Mouse (Mus musculus): ENCODE measurements around the gene E2f3. TPM values are rescaled to one million over a fixed set of nuclear protein-coding genes. Genes with fewer than 3 reads are reported as not detected.
A peak's percentile ranks its signal among the peaks of the same experiment; 100 is the strongest.

E2f3 gene
- total and polyA plus RNA-seq, 2 experiments from 2014 or later, result 3.5 to 12.4 TPM

- no peaks in the 10 kb centered on the region for H3K4me1 ChIP-seq (ENCODE audit: insufficient read depth, low read length)
- H3K27ac ChIP-seq, result no peak overlapping the region
- 65% methylated on average over 7 of the region's 7 CpGs for WGBS
- H3K27me3 ChIP-seq (ENCODE audit: insufficient read depth, low read length), result no peaks in the 10 kb centered on the region
- H3K4me2 ChIP-seq (ENCODE audit: low read depth, low read length), result no peak overlapping the region
- TF ChIP-seq CTCF (IDR thresholded peaks at IDR 0.05; ENCODE audit: low read depth), result no peak
- ATAC-seq (no peak), DNase-seq (ENCODE audit: low spot score) (no peak)
- no peak overlapping the region for H3K4me3 ChIP-seq (ENCODE audit: low read length)
- H3K9me3 ChIP-seq (ENCODE audit: low read length), result no peaks in the 10 kb centered on the region
- no peak overlapping the region for H3K9ac ChIP-seq (replicated peaks; ENCODE audit: low read length)
- H3K36me3 ChIP-seq (ENCODE audit: insufficient read depth, low read length), result no peaks in the 10 kb centered on the region
Observed at GRCm38 (mm10) chr13:30017611-30018010, 31.7 kb upstream of the E2f3 start.

DNA sequence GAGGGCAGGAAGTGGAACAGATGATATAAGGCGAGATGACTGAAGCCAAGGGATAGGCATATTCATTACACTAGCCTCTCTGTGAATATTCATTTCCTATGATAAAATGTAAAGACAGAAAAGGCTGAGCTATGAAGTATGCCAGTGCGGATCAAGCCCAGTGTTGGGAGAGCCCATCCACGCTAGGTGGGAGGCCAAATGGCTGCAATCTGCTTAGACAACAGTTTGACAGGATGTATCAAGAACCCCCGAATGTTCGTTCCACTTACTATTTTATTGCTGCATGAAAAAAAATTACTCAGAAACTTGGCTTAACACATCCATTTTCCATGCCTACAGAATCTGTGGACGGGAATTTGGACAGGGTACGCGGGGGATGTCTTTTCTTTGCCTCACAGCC, 28.7 kb upstream of the E2f3 start:
- Histone ChIP-seq H3K4me2 (ENCODE audit: low read depth, low read length) (no peak overlapping the region), H3K4me1 (ENCODE audit: insufficient read depth, low read length) (no peaks in the 10 kb centered on the region), H3K27ac (no peak overlapping the region), H3K36me3 (ENCODE audit: insufficient read depth, low read length) (no peaks in the 10 kb centered on the region), H3K9me3 (ENCODE audit: low read length) (no peaks in the 10 kb centered on the region), H3K9ac (replicated peaks; ENCODE audit: low read length) (no peak overlapping the region), H3K4me3 (ENCODE audit: low read length) (no peak overlapping the region), H3K27me3 (ENCODE audit: insufficient read depth, low read length) (no peaks in the 10 kb centered on the region)
- TF ChIP-seq CTCF (IDR thresholded peaks at IDR 0.05; ENCODE audit: low read depth), result no peak
- ATAC-seq (no peak), DNase-seq (ENCODE audit: low spot score) (no peak)
- WGBS, result 89% methylated on average over 8 of the region's 8 CpGs

DNA sequence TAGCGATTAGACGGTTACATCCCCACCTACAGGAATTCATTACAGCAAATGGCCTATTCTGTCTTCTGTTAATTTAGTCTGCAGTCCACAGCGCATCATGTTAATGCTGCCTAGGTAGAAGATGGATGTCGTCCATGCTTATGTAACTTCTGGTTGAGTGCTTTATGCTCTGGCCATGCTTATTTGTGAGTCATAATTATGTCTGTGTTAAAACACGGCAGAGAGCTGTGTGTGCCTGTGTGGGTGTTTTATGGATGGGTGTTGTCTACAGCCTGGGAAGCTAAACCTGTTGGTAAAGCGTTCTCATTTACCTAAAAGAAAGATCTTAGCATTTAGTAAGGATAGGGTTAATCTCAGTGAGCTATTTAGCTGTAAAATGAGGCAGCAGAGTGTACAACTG, 26.4 kb upstream of the E2f3 start:
- no peak for ATAC-seq

GRCm38 (mm10) chr13:30008738-30009137, 22.9 kb upstream of the E2f3 start:
- no peak overlapping the region for H3K9ac ChIP-seq (replicated peaks; ENCODE audit: low read length)
- ATAC-seq, result no peak
- no peak overlapping the region for H3K4me3 ChIP-seq (ENCODE audit: low read length)
- DNase-seq (ENCODE audit: low spot score), result no peak
- no peak overlapping the region for H3K4me2 ChIP-seq (ENCODE audit: low read depth, low read length)
- H3K36me3 ChIP-seq (ENCODE audit: insufficient read depth, low read length), result no peaks in the 10 kb centered on the region
- TF ChIP-seq CTCF (IDR thresholded peaks at IDR 0.05; ENCODE audit: low read depth), result no peak
- H3K4me1 ChIP-seq (ENCODE audit: insufficient read depth, low read length), result no peaks in the 10 kb centered on the region
- H3K27ac ChIP-seq, result no peak overlapping the region
- H3K27me3 ChIP-seq (ENCODE audit: insufficient read depth, low read length), result no peaks in the 10 kb centered on the region
- no peaks in the 10 kb centered on the region for H3K9me3 ChIP-seq (ENCODE audit: low read length)
- 84% methylated on average over 3 of the region's 3 CpGs for WGBS

More for the DNA sequence above, 26.4 kb upstream of the E2f3 start:
- no peak for TF ChIP-seq CTCF (IDR thresholded peaks at IDR 0.05; ENCODE audit: low read depth)
- Histone ChIP-seq H3K27ac (no peak overlapping the region), H3K4me3 (ENCODE audit: low read length) (no peak overlapping the region), H3K36me3 (ENCODE audit: insufficient read depth, low read length) (no peaks in the 10 kb centered on the region), H3K4me2 (ENCODE audit: low read depth, low read length) (no peak overlapping the region), H3K4me1 (ENCODE audit: insufficient read depth, low read length) (no peaks in the 10 kb centered on the region), H3K9me3 (ENCODE audit: low read length) (no peaks in the 10 kb centered on the region), H3K9ac (replicated peaks; ENCODE audit: low read length) (no peak overlapping the region), H3K27me3 (ENCODE audit: insufficient read depth, low read length) (no peaks in the 10 kb centered on the region)
- WGBS, result 81% methylated on average over 6 of the region's 6 CpGs
- DNase-seq (ENCODE audit: low spot score), result no peak

- Histone ChIP-seq H3K4me1 (ENCODE audit: insufficient read depth, low read length) (peaks cover 4% of the 10 kb centered on the region; the same call in 1 of the 2 replicates), H3K27ac (no peak overlapping the region), H3K36me3 (ENCODE audit: insufficient read depth, low read length) (no peaks in the 10 kb centered on the region), H3K27me3 (ENCODE audit: insufficient read depth, low read length) (no peaks in the 10 kb centered on the region), H3K9ac (replicated peaks; ENCODE audit: low read length) (no peak overlapping the region), H3K4me3 (ENCODE audit: low read length) (no peak overlapping the region), H3K4me2 (ENCODE audit: low read depth, low read length) (no peak overlapping the region), H3K9me3 (ENCODE audit: low read length) (no peaks in the 10 kb centered on the region)
- DNase-seq (ENCODE audit: low spot score), result no peak
- whole genome bisulfite sequencing, result 94% methylated on average over 3 of the region's 3 CpGs
- no peak for TF ChIP-seq CTCF (IDR thresholded peaks at IDR 0.05; ENCODE audit: low read depth)
- ATAC-seq, result no peak
Observed at GRCm38 (mm10) chr13:30005422-30005821, 19.6 kb upstream of the E2f3 start.

DNA sequence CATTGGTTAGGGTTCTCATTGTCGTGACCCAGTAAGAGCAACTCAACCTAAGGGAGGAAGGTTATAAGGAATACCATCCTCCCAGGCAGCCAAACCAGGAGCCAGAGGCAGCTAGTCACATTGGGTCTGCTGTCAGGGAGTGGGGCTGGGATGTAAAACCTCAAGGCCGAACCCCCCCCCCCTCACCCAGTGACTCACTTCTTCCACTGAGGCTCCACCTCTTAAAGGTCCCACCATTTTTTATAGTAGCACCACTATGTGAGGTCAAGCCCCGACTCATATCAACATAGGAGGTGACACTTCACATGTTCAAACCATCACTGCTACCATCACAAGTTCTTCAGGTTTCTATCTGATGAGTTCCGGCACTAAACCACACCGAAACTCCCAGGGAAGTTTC, 19.0 kb upstream of the E2f3 start:
- TF ChIP-seq CTCF (IDR thresholded peaks at IDR 0.05; ENCODE audit: low read depth), result no peak
- H3K9me3 ChIP-seq (ENCODE audit: low read length), result no peaks in the 10 kb centered on the region
- H3K4me1 ChIP-seq (ENCODE audit: insufficient read depth, low read length), result peaks cover 4% of the 10 kb centered on the region; the same call in 1 of the 2 replicates
- H3K36me3 ChIP-seq (ENCODE audit: insufficient read depth, low read length), result no peaks in the 10 kb centered on the region
- no peak for ATAC-seq
- WGBS, result 97% methylated on average over 5 of the region's 5 CpGs
- no peak for DNase-seq (ENCODE audit: low spot score)
- no peak overlapping the region for H3K9ac ChIP-seq (replicated peaks; ENCODE audit: low read length)
- H3K4me3 ChIP-seq (ENCODE audit: low read length), result no peak overlapping the region
- H3K4me2 ChIP-seq (ENCODE audit: low read depth, low read length), result no peak overlapping the region
- no peaks in the 10 kb centered on the region for H3K27me3 ChIP-seq (ENCODE audit: insufficient read depth, low read length)
- H3K27ac ChIP-seq, result no peak overlapping the region

GRCm38 (mm10) chr13:30003169-30003568, 17.3 kb upstream of the E2f3 start:
- Histone ChIP-seq H3K9me3 (ENCODE audit: low read length) (no peaks in the 10 kb centered on the region), H3K9ac (replicated peaks; ENCODE audit: low read length) (no peak overlapping the region), H3K4me3 (ENCODE audit: low read length) (no peak overlapping the region), H3K27me3 (ENCODE audit: insufficient read depth, low read length) (no peaks in the 10 kb centered on the region), H3K27ac (no peak overlapping the region), H3K36me3 (ENCODE audit: insufficient read depth, low read length) (no peaks in the 10 kb centered on the region), H3K4me1 (ENCODE audit: insufficient read depth, low read length) (peaks cover 4% of the 10 kb centered on the region; the same call in 1 of the 2 replicates), H3K4me2 (ENCODE audit: low read depth, low read length) (peak overlapping the region; percentile 17; the same call in 1 of the 2 replicates)
- DNase-seq (ENCODE audit: low spot score), result peak; percentile 74
- WGBS, result 33% methylated on average over 11 of the region's 11 CpGs
- peak; percentile 89 for ATAC-seq
- TF ChIP-seq CTCF (IDR thresholded peaks at IDR 0.05; ENCODE audit: low read depth), result no peak
